Mouse (Mus musculus): Measurements from ENCODE around the gene Trim31. TPM values are rescaled to one million over a fixed set of nuclear protein-coding genes. Genes with fewer than 3 reads are reported as not detected.
"Not testable (repeated sequence)": the region's sequence is repeated elsewhere in the genome, so short reads cannot be mapped to it uniquely, and the experiment has no call there.

The Trim31 gene
- total RNA-seq, 2 experiments from 2014 or later, result not detected

GRCm38 (mm10) chr17:36891496-36891895 is 6.4 kb upstream of the Trim31 start:
- DNase-seq (ENCODE audit: extremely low spot score in 1 of 2, low spot score in 2 of 2), result not testable (repeated sequence)
- intact Hi-C loops (cut with DNase I), result loop anchor here (5.0 kb wide), 1 partner anchor 311 kb away; the partner anchor contains the start of gene Olfr94

GRCm38 (mm10) chr17:36892362-36892761 is 5.6 kb upstream of the Trim31 start:
- peak; percentile 20 to 36 for DNase-seq (ENCODE audit: extremely low spot score in 1 of 2, low spot score in 2 of 2)
- intact Hi-C loops (cut with DNase I), result loop anchor here (5.0 kb wide), 1 partner anchor 310 kb away; the partner anchor contains the start of gene Olfr94

- no peak for DNase-seq (ENCODE audit: extremely low spot score in 1 of 2, low spot score in 2 of 2)
- intact Hi-C loops (cut with DNase I), result loop anchor here (5.0 kb wide), 1 partner anchor 309 kb away; the partner anchor contains the start of gene Olfr94
These were observed 4.5 kb upstream of the Trim31 start for GRCm38 (mm10) chr17:36893387-36893786.

- peak in 1 of 2 experiments; percentile 36 for DNase-seq (ENCODE audit: extremely low spot score in 1 of 2, low spot score in 2 of 2)
- intact Hi-C loops (cut with DNase I), result no loop called here
These were observed 1.3 kb upstream of the Trim31 start for GRCm38 (mm10) chr17:36896583-36896982.

GRCm38 (mm10) chr17:36897065-36897464 is 853 bp upstream of the Trim31 start:
- intact Hi-C loops (cut with DNase I), result no loop called here
- DNase-seq (ENCODE audit: extremely low spot score in 1 of 2, low spot score in 2 of 2), result no peak

- intact Hi-C loops (cut with DNase I), result no loop called here
- DNase-seq (ENCODE audit: extremely low spot score in 1 of 2, low spot score in 2 of 2), result no peak
These were observed 1.5 kb downstream of the Trim31 start for GRCm38 (mm10) chr17:36899376-36899775.

GRCm38 (mm10) chr17:36900001-36900400 is 2.1 kb downstream of the Trim31 start:
- DNase-seq (ENCODE audit: extremely low spot score in 1 of 2, low spot score in 2 of 2), result no peak
- intact Hi-C loops (cut with DNase I), result no loop called here

GRCm38 (mm10) chr17:36900691-36901090 is 2.8 kb downstream of the Trim31 start:
- no peak for DNase-seq (ENCODE audit: extremely low spot score in 1 of 2, low spot score in 2 of 2)
- intact Hi-C loops (cut with DNase I), result no loop called here

- intact Hi-C loops (cut with DNase I), result no loop called here
- DNase-seq (ENCODE audit: extremely low spot score in 1 of 2, low spot score in 2 of 2), result no peak
These were observed 5.7 kb downstream of the Trim31 start for GRCm38 (mm10) chr17:36903651-36904050.

- DNase-seq (ENCODE audit: extremely low spot score in 1 of 2, low spot score in 2 of 2), result no peak
- intact Hi-C loops (cut with DNase I), result no loop called here
These were observed 10.3 kb downstream of the Trim31 start for GRCm38 (mm10) chr17:36908235-36908634.

GRCm38 (mm10) chr17:36909802-36910201 is 11.9 kb downstream of the Trim31 start:
- no peak for DNase-seq (ENCODE audit: extremely low spot score in 1 of 2, low spot score in 2 of 2)
- intact Hi-C loops (cut with DNase I), result no loop called here

GRCm38 (mm10) chr17:36912031-36912430 is 14.1 kb downstream of the Trim31 start:
- DNase-seq (ENCODE audit: extremely low spot score in 1 of 2, low spot score in 2 of 2), result no peak
- intact Hi-C loops (cut with DNase I), result no loop called here

GRCm38 (mm10) chr17:36914108-36914507 is 16.2 kb downstream of the Trim31 start:
- intact Hi-C loops (cut with DNase I), result no loop called here
- peak; percentile 40 to 82 for DNase-seq (ENCODE audit: extremely low spot score in 1 of 2, low spot score in 2 of 2)

GRCm38 (mm10) chr17:36915076-36915475 is 17.2 kb downstream of the Trim31 start:
- DNase-seq (ENCODE audit: extremely low spot score in 1 of 2, low spot score in 2 of 2), result peak; percentile 11 to 69
- intact Hi-C loops (cut with DNase I), result loop anchor here (5.0 kb wide), 1 partner anchor 132 kb away; the partner anchor contains the start of gene Gabbr1

- intact Hi-C loops (cut with DNase I), result no loop called here
- no peak for DNase-seq (ENCODE audit: extremely low spot score in 1 of 2, low spot score in 2 of 2)
These were observed 22.3 kb downstream of the Trim31 start for GRCm38 (mm10) chr17:36920239-36920638.

- intact Hi-C loops (cut with DNase I), result no loop called here
- no peak for DNase-seq (ENCODE audit: extremely low spot score in 1 of 2, low spot score in 2 of 2)
These were observed 24.8 kb downstream of the Trim31 start for GRCm38 (mm10) chr17:36922715-36923114.

- DNase-seq (ENCODE audit: extremely low spot score in 1 of 2, low spot score in 2 of 2), result no peak
- intact Hi-C loops (cut with DNase I), result no loop called here
These were observed 25.6 kb downstream of the Trim31 start for GRCm38 (mm10) chr17:36923491-36923890.

GRCm38 (mm10) chr17:36927496-36928120 is 29.7 kb downstream of the Trim31 start:
- DNase-seq (ENCODE audit: extremely low spot score in 1 of 2, low spot score in 2 of 2), result no peak
- intact Hi-C loops (cut with DNase I), result no loop called here

GRCm38 (mm10) chr17:36929236-36929932 is 31.5 kb downstream of the Trim31 start:
- no peak for DNase-seq (ENCODE audit: extremely low spot score in 1 of 2, low spot score in 2 of 2)

GRCm38 (mm10) chr17:36930233-36930632 is 32.3 kb downstream of the Trim31 start:
- no peak for DNase-seq (ENCODE audit: extremely low spot score in 1 of 2, low spot score in 2 of 2)
- intact Hi-C loops (cut with DNase I), result no loop called here

More at GRCm38 (mm10) chr17:36929236-36929932, 31.5 kb downstream of the Trim31 start:
- intact Hi-C loops (cut with DNase I), result no loop called here

Data from left cerebral cortex, postnatal 10 days (tissue).